Mouse (Mus musculus): ENCODE data around the gene Thop1. TPM values are rescaled to one million over a fixed set of nuclear protein-coding genes. Genes with fewer than 3 reads are reported as not detected.
A peak's percentile ranks its signal among the peaks of the same experiment; 100 is the strongest.

Gene Thop1
- polyA plus RNA-seq, 1 experiment from 2014 or later: 69.2 TPM

DNA sequence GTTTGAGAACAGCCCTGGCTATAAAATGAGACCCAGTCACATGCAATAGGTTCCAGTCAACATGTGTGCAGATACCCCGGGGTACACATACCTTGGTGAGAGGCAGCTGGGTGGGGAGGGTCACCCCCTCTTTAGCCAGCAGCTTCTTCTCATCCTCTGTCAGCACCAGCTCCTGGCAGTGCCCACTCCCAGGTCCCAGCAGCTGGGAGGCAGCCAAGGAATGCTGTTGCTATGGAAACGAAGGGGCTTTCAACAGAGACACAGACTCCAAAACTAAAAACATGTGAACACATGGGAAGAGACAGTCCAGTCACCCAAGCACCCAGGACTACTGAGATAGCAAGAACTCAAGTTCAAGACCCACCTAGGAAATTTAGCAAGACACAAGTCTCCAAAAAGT, 19.4 kb downstream of the Thop1 start:
- WGBS: 57% methylated on average over 2 of the region's 2 CpGs
- Histone ChIP-seq H3K4me3 (replicated peaks) (no peak overlapping the region), H3K27me3 (peaks cover 4% of the 10 kb centered on the region; the same call in 1 of the 2 replicates), H3K4me1 (peaks cover 11% of the 10 kb centered on the region), H3K4me2 (no peak overlapping the region), H3K27ac (no peak overlapping the region), H3K9me3 (peaks cover 2% of the 10 kb centered on the region; the same call in 1 of the 2 replicates), H3K36me3 (replicated peaks) (no peaks in the 10 kb centered on the region), H3K9ac (no peak overlapping the region)
- peak; percentile 41; the same call in 1 of the 2 replicates for ATAC-seq (ENCODE audit: low FRiP score)

DNA sequence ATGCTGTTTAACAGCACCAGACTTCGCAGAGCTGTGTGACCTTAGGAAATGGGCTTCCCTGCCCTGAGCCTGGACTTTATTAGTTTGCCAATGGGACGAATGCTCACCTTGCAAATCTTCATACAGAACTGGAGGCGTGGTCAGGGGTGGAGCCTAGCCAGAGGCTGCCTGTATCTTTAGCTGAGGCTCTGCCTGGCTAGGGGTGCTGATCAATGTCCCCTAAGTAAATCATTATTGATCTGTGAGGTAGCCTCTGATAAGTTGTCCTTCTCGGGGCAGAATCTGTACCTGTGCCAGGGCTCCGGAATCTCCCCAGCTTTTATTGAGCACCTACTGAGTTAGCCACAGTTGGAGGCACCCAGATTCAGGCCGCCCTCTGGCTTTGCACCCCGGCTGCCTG, 20.8 kb downstream of the Thop1 start:
- Histone ChIP-seq H3K9ac (no peak overlapping the region), H3K27me3 (peaks cover 4% of the 10 kb centered on the region; the same call in 1 of the 2 replicates), H3K4me3 (replicated peaks) (no peak overlapping the region), H3K36me3 (replicated peaks) (no peaks in the 10 kb centered on the region), H3K4me1 (peaks cover 11% of the 10 kb centered on the region), H3K27ac (no peak overlapping the region), H3K9me3 (peaks cover 2% of the 10 kb centered on the region; the same call in 1 of the 2 replicates), H3K4me2 (no peak overlapping the region)
- ATAC-seq (ENCODE audit: low FRiP score): no peak
- WGBS: 80% methylated on average over 7 of the region's 7 CpGs

DNA sequence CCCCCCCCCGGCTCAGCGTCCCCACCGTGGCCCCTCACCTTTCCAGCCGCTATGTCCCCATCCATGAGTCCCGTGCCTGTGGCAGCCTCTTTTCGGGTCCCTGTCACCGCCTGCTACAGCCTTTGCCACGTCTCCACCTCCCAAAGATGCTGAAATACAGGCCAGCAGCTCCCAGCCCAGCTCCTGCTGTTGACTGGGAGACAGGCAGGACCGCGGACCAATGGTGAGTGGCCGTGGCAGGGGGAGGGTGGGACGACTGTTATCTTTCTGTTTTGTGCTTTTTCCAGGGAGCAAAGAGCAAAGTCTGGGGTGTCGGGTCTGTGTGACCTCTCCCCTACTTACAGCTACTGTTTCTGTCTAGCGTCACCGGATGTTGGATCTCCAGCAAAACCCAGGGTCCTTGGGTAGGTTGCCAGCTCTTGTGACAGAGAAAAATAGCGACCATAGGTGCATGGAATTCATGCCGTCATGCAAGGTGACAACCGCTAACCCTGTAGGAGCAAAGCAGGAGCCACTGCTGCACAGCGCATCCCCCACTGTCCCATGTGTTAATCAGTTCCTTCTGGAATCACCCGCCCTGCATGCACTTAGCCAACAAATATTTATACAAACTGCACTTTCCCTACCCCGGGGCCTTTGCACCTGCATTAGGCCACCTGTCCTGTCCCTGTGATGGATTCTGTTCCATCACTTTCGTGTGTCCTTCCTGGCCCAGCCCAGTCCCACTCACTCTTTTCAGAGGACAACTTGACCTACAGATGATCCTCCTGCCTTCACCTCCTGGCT, 22.8 kb downstream of the Thop1 start:
- Histone ChIP-seq H3K9me3 (0 out of 2 replicates have a peak, but pooled peaks cover 4% of the 10 kb centered on the region), H3K9ac (no peak overlapping the region), H3K4me3 (replicated peaks) (no peak overlapping the region), H3K27me3 (peaks cover 4% of the 10 kb centered on the region; the same call in 1 of the 2 replicates), H3K36me3 (replicated peaks) (no peaks in the 10 kb centered on the region), H3K4me1 (peaks cover 11% of the 10 kb centered on the region), H3K27ac (no peak overlapping the region), H3K4me2 (no peak overlapping the region)
- whole genome bisulfite sequencing: 61% methylated on average over 22 of the region's 22 CpGs
- ATAC-seq (ENCODE audit: low FRiP score): no peak

DNA sequence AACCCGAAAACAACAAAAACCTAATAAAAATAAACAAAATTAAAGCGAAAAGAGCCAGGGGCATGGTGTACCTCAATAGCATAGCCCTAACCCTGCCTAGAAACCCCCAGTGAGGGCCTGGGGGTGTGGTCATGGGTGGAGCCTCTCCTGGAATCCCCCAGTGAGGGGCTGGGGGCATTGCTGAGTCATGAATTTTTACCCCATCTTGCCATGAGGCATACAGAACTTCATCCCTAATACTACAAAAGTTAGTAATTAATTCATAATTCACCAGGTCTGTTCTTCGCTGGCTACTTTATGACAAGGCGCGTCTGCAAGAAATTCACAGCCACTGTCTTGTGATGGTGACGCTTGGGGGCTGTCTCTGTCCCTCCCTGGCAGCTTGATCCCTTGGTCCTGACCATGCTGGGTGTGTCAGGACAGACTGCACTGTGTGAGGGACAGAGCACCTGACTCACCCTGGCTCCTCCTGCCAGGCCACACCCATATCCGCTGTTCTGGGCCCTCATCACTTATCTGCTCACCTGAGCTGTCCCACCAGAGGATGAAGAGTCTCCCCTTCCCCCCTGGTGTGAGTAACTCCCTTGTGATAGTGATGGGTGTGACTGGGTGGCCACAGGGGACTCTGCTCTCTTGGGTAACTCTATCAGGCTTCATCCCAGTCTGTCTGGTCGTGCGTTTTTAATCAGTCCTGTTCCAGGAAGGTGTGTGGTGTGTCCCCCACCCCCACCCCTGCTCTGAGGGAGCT, 25.3 kb downstream of the Thop1 start:
- Histone ChIP-seq H3K4me2 (no peak overlapping the region), H3K9me3 (0 out of 2 replicates have a peak, but pooled peaks cover 4% of the 10 kb centered on the region), H3K4me1 (no peaks in the 10 kb centered on the region), H3K27ac (no peak overlapping the region), H3K9ac (no peak overlapping the region), H3K36me3 (replicated peaks) (no peaks in the 10 kb centered on the region), H3K4me3 (replicated peaks) (no peak overlapping the region), H3K27me3 (peaks cover 4% of the 10 kb centered on the region; the same call in 1 of the 2 replicates)
- ATAC-seq (ENCODE audit: low FRiP score): no peak
- 65% methylated on average over 9 of the region's 9 CpGs for WGBS

DNA sequence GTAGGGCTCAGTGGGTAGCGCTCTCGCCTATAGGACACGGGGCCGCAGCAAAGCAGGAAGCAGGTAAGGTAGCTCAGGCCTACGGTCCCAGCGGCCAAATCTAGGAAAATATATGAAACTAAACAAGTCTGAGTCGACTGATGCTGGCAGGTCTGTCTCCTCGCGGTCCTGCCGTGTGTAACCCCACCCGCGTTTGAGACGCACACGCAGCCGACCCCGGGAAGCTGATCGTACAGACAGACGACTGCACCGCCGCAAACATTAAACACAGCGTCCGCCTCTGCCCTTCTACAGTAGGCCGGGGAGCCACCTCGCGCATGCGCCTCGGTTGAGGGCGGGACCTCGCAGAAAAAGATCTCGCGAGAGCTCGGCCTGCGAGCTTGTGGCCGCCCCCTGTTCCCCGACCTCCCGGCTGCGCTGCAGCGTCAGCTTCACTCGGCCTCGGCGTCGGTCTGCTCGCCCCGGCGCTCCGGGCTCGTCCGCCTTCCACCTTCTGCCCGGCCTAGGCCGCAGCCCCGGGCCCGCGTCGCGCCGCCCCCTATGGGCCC, 35.8 kb downstream of the Thop1 start, which contains the start of gene Map2k2:
Map2k2 (plus strand) TSS at position 351 of the 548 bp plus-strand sequence.
- WGBS: under 1% methylated on average over 56 of the region's 56 CpGs
- Histone ChIP-seq H3K4me2 (peak within 1 kb of the TSS; percentile 70), H3K27ac (peak within 1 kb of the TSS; percentile 100), H3K9me3 (no peaks in the 10 kb centered on the region), H3K36me3 (replicated peaks) (peaks cover 26% of the 10 kb centered on the region), H3K9ac (peak within 1 kb of the TSS; percentile 96), H3K27me3 (no peaks in the 10 kb centered on the region), H3K4me3 (replicated peaks) (peak within 1 kb of the TSS; percentile 91), H3K4me1 (peaks cover 24% of the 10 kb centered on the region)
- peak; percentile 95 for ATAC-seq (ENCODE audit: low FRiP score)

DNA sequence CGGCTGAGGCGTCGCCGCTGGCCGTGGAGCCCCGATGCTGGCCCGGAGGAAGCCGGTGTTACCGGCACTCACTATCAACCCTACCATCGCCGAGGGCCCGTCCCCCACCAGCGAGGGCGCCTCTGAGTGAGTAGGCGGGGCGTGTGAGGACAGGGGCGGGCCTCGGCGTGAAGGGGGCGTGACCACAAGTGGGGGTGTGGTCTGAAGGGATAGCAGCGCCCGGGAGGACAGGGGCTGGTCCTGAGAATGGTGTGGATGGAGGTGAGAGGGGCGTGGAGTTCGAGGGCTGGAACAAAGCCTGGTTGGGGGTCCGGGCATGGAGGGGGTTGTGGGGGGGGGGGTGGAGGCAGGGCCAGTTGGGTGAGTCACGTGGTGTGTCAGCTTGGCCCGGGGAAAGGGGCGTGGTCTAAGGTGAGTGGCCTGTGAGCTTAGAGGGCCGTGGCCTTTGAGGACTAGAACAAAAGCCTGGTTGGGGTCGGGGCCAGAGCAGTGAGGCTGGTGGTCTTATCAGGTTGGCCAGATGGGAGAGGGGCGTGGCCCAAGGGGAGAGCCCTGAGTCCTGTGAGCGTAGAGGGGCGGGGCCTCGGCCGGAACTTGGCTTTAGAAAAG, 36.4 kb downstream of the Thop1 start:
- H3K27me3 ChIP-seq: no peaks in the 10 kb centered on the region
- no peaks in the 10 kb centered on the region for H3K9me3 ChIP-seq
- peak; percentile 92 for ATAC-seq (ENCODE audit: low FRiP score)
- peak overlapping the region; percentile 70 for H3K4me2 ChIP-seq
- peak overlapping the region; percentile 100 for H3K27ac ChIP-seq
- WGBS: 1% methylated on average over 34 of the region's 35 CpGs
- H3K4me3 ChIP-seq (replicated peaks): peak overlapping the region; percentile 91
- H3K4me1 ChIP-seq: peaks cover 24% of the 10 kb centered on the region
- peak overlapping the region; percentile 96 for H3K9ac ChIP-seq
- peaks cover 32% of the 10 kb centered on the region for H3K36me3 ChIP-seq (replicated peaks)

DNA sequence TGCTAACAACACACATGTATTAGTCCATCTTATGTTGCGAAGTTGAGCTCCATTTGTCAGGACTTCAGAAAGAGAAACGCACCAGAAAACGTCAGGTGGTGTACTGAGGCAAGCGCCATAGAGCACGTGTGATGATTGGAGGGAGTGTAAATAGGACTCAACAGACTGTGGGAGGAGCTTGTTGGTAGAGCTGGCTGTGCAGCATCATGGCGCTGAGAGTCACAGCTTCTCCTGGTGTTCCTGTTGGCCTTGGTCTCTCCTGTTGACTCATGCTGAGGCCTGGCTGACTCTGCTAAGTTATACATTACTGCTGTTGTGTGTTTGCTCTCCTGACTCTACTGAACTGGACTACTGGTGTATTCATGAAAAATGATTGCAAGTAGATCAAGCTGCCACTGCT, 43.1 kb downstream of the Thop1 start:
- Histone ChIP-seq H3K27me3 (no peaks in the 10 kb centered on the region), H3K4me3 (replicated peaks) (no peak overlapping the region), H3K9ac (no peak overlapping the region), H3K27ac (no peak overlapping the region), H3K36me3 (replicated peaks) (peaks cover 92% of the 10 kb centered on the region), H3K4me2 (no peak overlapping the region), H3K9me3 (no peaks in the 10 kb centered on the region), H3K4me1 (no peaks in the 10 kb centered on the region)
- no peak for ATAC-seq (ENCODE audit: low FRiP score)
- 96% methylated on average over 6 of the region's 6 CpGs for WGBS

DNA sequence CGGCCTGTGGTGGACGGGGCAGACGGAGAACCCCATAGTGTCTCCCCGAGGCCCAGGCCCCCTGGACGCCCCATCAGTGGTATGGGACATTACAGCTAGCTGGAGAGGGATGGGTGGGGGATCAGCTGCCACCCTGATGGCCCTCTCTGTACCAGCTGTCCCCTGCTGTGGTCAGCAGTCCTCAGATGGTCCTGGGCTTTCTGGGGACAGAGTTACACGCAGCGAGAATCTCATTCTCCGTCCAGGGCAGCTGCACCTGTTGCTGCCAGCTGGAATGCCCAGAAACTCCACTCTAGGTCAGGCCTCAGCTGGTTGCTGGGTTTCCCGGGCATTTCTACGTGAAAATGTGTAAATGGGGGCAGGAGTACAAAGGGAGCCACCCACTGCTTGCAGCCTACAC, 49.8 kb downstream of the Thop1 start:
- no peak for ATAC-seq (ENCODE audit: low FRiP score)
- 93% methylated on average over 10 of the region's 10 CpGs for WGBS
- no peaks in the 10 kb centered on the region for H3K9me3 ChIP-seq
- H3K4me3 ChIP-seq (replicated peaks): no peak overlapping the region
- peaks cover 95% of the 10 kb centered on the region for H3K36me3 ChIP-seq (replicated peaks)
- H3K27ac ChIP-seq: no peak overlapping the region
- no peak overlapping the region for H3K9ac ChIP-seq
- H3K4me1 ChIP-seq: no peaks in the 10 kb centered on the region
- H3K27me3 ChIP-seq: no peaks in the 10 kb centered on the region
- no peak overlapping the region for H3K4me2 ChIP-seq

DNA sequence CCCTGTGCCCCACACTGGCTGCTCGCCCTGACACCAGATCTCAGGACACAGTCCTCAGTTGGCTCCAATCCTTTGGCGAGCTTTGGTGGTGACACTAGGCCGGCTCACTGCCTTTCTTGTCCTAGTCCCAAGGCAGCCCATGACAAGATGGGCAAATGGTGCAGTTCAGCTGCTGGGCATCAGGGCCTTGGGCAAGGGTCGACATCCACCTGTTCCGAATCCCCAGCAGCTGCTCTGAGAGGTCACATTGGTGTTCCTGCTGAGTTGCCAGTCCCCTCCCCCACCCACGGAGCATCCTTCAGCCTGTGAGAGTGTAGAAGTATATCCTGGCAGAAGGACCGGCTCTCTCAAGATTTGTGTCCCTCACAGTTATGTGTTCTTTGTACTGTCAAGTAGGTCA, 50.8 kb downstream of the Thop1 start:
- Histone ChIP-seq H3K27ac (no peak overlapping the region), H3K4me1 (peaks cover 1% of the 10 kb centered on the region; the same call in 1 of the 2 replicates), H3K4me3 (replicated peaks) (no peak overlapping the region), H3K36me3 (replicated peaks) (peaks cover 85% of the 10 kb centered on the region), H3K9me3 (no peaks in the 10 kb centered on the region), H3K4me2 (no peak overlapping the region), H3K9ac (no peak overlapping the region), H3K27me3 (no peaks in the 10 kb centered on the region; the same call in 1 of the 2 replicates)
- ATAC-seq (ENCODE audit: low FRiP score): no peak
- 85% methylated on average over 7 of the region's 7 CpGs for WGBS

DNA sequence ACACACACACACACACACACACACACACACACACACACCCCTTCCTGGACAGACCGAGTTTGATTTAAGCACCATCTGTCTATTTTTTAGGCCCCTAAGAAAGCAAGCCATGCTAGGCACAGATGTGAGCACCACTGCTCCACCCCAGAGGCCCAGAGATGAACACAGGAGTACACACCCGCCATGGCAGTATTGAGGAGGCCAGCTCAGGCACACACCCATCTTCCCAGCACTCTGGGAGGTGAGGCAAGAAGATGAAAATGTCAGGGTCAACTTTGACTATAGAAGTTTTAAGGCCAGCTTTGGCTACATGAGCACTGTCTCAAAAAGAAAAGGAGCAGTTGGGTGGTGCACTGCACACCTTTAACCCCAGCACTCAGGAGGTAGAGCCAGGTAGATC, 53.1 kb downstream of the Thop1 start:
- peaks cover 65% of the 10 kb centered on the region for H3K36me3 ChIP-seq (replicated peaks)

DNA sequence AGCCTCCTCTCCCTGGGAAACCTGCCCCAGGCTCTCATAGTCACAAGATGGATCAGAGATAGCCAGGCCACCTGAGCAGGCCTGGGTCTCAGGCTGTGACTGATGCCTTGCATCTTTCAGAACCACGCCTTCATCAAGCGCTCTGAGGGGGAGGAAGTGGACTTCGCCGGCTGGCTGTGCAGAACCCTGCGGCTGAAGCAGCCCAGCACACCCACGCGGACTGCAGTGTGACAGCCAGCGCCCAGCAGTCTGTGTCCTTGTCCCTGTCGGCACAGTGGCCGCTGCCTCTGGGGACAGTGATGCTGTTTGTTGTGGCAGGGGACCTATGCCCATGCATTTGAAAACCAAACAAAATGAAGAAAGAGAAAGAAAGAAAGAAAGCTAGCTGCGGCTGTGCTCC, 53.7 kb downstream of the Thop1 start:
- Histone ChIP-seq H3K9ac (no peak overlapping the region), H3K4me3 (replicated peaks) (no peak overlapping the region), H3K36me3 (replicated peaks) (peaks cover 61% of the 10 kb centered on the region), H3K4me1 (peaks cover 4% of the 10 kb centered on the region; the same call in 1 of the 2 replicates), H3K4me2 (no peak overlapping the region), H3K27me3 (peaks cover 14% of the 10 kb centered on the region), H3K9me3 (no peaks in the 10 kb centered on the region), H3K27ac (no peak overlapping the region)
- no peak for ATAC-seq (ENCODE audit: low FRiP score)
- 85% methylated on average over 11 of the region's 11 CpGs for WGBS

More for the DNA sequence above, 53.1 kb downstream of the Thop1 start:
- H3K9me3 ChIP-seq: no peaks in the 10 kb centered on the region
- ATAC-seq (ENCODE audit: low FRiP score): no peak
- H3K4me2 ChIP-seq: no peak overlapping the region
- H3K27ac ChIP-seq: no peak overlapping the region
- peaks cover 9% of the 10 kb centered on the region for H3K27me3 ChIP-seq
- no peak overlapping the region for H3K4me3 ChIP-seq (replicated peaks)
- WGBS: 83% methylated on average over 2 of the region's 2 CpGs
- H3K9ac ChIP-seq: no peak overlapping the region
- peaks cover 2% of the 10 kb centered on the region; the same call in 1 of the 2 replicates for H3K4me1 ChIP-seq
